Mouse (Mus musculus) MEL (cell line): ENCODE data around the gene Osbp2. TPM values are rescaled to one million over a fixed set of nuclear protein-coding genes. Genes with fewer than 3 reads are reported as not detected.

Source experiments
- DNase-seq: peaks from one replicate; pipeline ENCODE4 v3.0.0; 2011; ENCODE audit warnings: low read depth, low spot score
- H3K27ac ChIP-seq: 2 replicates; pipeline ENCODE4 v1.5.1; 2012; ENCODE audit warnings: low read depth, mild to moderate bottlenecking, control low read depth, low read length, moderate library complexity; ENCODE audit not compliant: control insufficient read depth
- H3K27me3 ChIP-seq, 2 experiments: fragments of 150-350 bp in 1 of 2; sonication (generic) in 1 of 2; 2 replicates each; pipeline ENCODE4 v1.6.1; 2012; ENCODE audit warnings: low read length in 2 of 2, mild to moderate bottlenecking in 2 of 2, improper control_type of control experiment in 1 of 2, moderate library complexity in 1 of 2; ENCODE audit not compliant: insufficient read depth in 2 of 2, control insufficient read depth in 1 of 2
- H3K36me3 ChIP-seq, 2 experiments: 2 replicates each; pipeline ENCODE4 v1.6.1; 2012 to 2014; ENCODE audit warnings: low read length in 2 of 2, improper control_type of control experiment in 1 of 2, inconsistent platforms in 1 of 2, mild to moderate bottlenecking in 1 of 2; ENCODE audit not compliant: insufficient read depth in 2 of 2, control insufficient read depth in 1 of 2
- H3K4me1 ChIP-seq, 2 experiments: fragments of 150-350 bp in 1 of 2; sonication (generic) in 1 of 2; 2 replicates each; pipeline ENCODE4 v1.6.1; 2012; ENCODE audit warnings: low read length in 2 of 2, improper control_type of control experiment in 1 of 2, mild to moderate bottlenecking in 1 of 2; ENCODE audit not compliant: insufficient read depth in 2 of 2, control insufficient read depth in 1 of 2
- H3K4me3 ChIP-seq, 2 experiments: fragments of 150-350 bp in 1 of 2; sonication (generic) in 1 of 2; 2 replicates each; pipeline ENCODE4 v1.5.1; 2012; ENCODE audit warnings: low read depth in 2 of 2, low read length in 2 of 2, mild to moderate bottlenecking in 2 of 2, moderate library complexity in 2 of 2, control low read depth in 1 of 2, improper control_type of control experiment in 1 of 2; ENCODE audit not compliant: control insufficient read depth in 1 of 2, insufficient read depth in 1 of 2
- H3K79me2 ChIP-seq: 2 replicates; pipeline ENCODE4 v1.6.1; 2012; ENCODE audit warnings: mild to moderate bottlenecking, low read length, moderate library complexity; ENCODE audit not compliant: control insufficient read depth, poor library complexity, insufficient read depth
- H3K9ac ChIP-seq: 2 replicates; pipeline ENCODE4 v1.6.1; 2012; ENCODE audit warnings: low read depth, mild to moderate bottlenecking, control low read depth, low read length, moderate library complexity; ENCODE audit not compliant: control insufficient read depth, poor library complexity, severe bottlenecking
- H3K9me3 ChIP-seq: fragments of 150-350 bp; sonication (generic); replicated peaks from 2 replicates; pipeline ENCODE4 v1.6.1; 2012; ENCODE audit warnings: mild to moderate bottlenecking, low read length, improper control_type of control experiment, moderate library complexity; ENCODE audit not compliant: insufficient read depth
- CHD1 ChIP-seq: IDR thresholded peaks from 2 replicates; pipeline ENCODE4 v1.6.1; 2012; ENCODE audit warnings: low read depth, mild to moderate bottlenecking, inconsistent platforms, low read length, improper control_type of control experiment
- EP300 ChIP-seq, 2 experiments: IDR thresholded peaks; 2 replicates each; pipeline ENCODE4 v1.6.1; 2011; ENCODE audit warnings: improper control_type of control experiment in 2 of 2, low read length in 2 of 2, low read depth in 1 of 2, mild to moderate bottlenecking in 1 of 2
- ETS1 ChIP-seq: IDR thresholded peaks from 2 replicates; pipeline ENCODE4 v1.6.1; 2012; ENCODE audit warnings: low read depth, mild to moderate bottlenecking, inconsistent platforms, low read length, improper control_type of control experiment, moderate library complexity
- GATA1 ChIP-seq: IDR thresholded peaks from 2 replicates; pipeline ENCODE4 v1.6.1; 2011; ENCODE audit warnings: low read depth, low read length, improper control_type of control experiment
- HCFC1 ChIP-seq: IDR thresholded peaks from 2 replicates; pipeline ENCODE4 v1.6.1; 2012; ENCODE audit warnings: low read depth, mild to moderate bottlenecking, inconsistent platforms, low read length, improper control_type of control experiment, moderate library complexity
- JUND ChIP-seq: IDR thresholded peaks from 2 replicates; pipeline ENCODE4 v1.6.1; 2011; ENCODE audit warnings: low read depth, mild to moderate bottlenecking, improper control_type of control experiment, low read length
- KAT2A ChIP-seq: conservative IDR thresholded peaks from 2 replicates; pipeline ENCODE4 v1.6.1; 2012; ENCODE audit warnings: low read depth, low read length, improper control_type of control experiment, inconsistent platforms
- MAFK ChIP-seq: IDR thresholded peaks from 2 replicates; pipeline ENCODE4 v1.6.1; 2011; ENCODE audit warnings: low read depth, mild to moderate bottlenecking, low read length, improper control_type of control experiment, borderline replicate concordance
- MAX ChIP-seq: IDR thresholded peaks from 2 replicates; pipeline ENCODE4 v1.6.1; 2011; ENCODE audit warnings: low read length, improper control_type of control experiment
- MAZ ChIP-seq: IDR thresholded peaks from 2 replicates; pipeline ENCODE4 v1.6.1; 2012; ENCODE audit warnings: low read depth, mild to moderate bottlenecking, inconsistent platforms, low read length, improper control_type of control experiment
- MEF2A ChIP-seq: IDR thresholded peaks from 2 replicates; pipeline ENCODE4 v1.6.1; 2014; ENCODE audit warnings: low read depth, mild to moderate bottlenecking, inconsistent platforms, low read length, improper control_type of control experiment; ENCODE audit not compliant: poor library complexity, insufficient replicate concordance, severe bottlenecking; ENCODE audit errors: extremely low read depth
- MYC ChIP-seq: IDR thresholded peaks from 2 replicates; pipeline ENCODE4 v1.6.1; 2011; ENCODE audit warnings: low read depth, mild to moderate bottlenecking, low read length, improper control_type of control experiment, moderate library complexity
- POLR2A ChIP-seq, 2 experiments: IDR thresholded peaks; 2 replicates each; pipeline ENCODE4 v1.6.1; 2011 to 2012; ENCODE audit warnings: low read length in 2 of 2, mild to moderate bottlenecking in 2 of 2, control low read depth in 1 of 2, improper control_type of control experiment in 1 of 2, low read depth in 1 of 2, moderate library complexity in 1 of 2; ENCODE audit not compliant: control insufficient read depth in 1 of 2, insufficient read depth in 1 of 2, poor library complexity in 1 of 2
- POLR2AphosphoS2 ChIP-seq: IDR thresholded peaks from 2 replicates; pipeline ENCODE4 v1.6.1; 2011; ENCODE audit warnings: low read length, improper control_type of control experiment
- POLR2AphosphoS5 ChIP-seq: IDR thresholded peaks from 2 replicates; pipeline ENCODE4 v1.6.1; 2012; ENCODE audit warnings: low read depth, borderline replicate concordance, mild to moderate bottlenecking, inconsistent platforms, low read length, moderate library complexity, mixed read lengths
- RAD21 ChIP-seq: IDR thresholded peaks from 2 replicates; pipeline ENCODE4 v1.6.1; 2011; ENCODE audit warnings: mild to moderate bottlenecking, low read depth, low read length, improper control_type of control experiment
- SIN3A ChIP-seq: IDR thresholded peaks from 2 replicates; pipeline ENCODE4 v1.6.1; 2012; ENCODE audit warnings: low read length, improper control_type of control experiment, inconsistent platforms
- UBTF ChIP-seq: IDR thresholded peaks from 2 replicates; pipeline ENCODE4 v1.6.1; 2012; ENCODE audit warnings: low read depth, mild to moderate bottlenecking, inconsistent platforms, low read length, improper control_type of control experiment, moderate library complexity, borderline replicate concordance; ENCODE audit not compliant: insufficient read depth
- USF1 ChIP-seq: IDR thresholded peaks from 2 replicates; pipeline ENCODE4 v1.6.1; 2014; ENCODE audit warnings: low read depth, mild to moderate bottlenecking, inconsistent platforms, low read length, improper control_type of control experiment, moderate library complexity
- USF2 ChIP-seq, 2 experiments: IDR thresholded peaks; 2 replicates each; pipeline ENCODE4 v1.6.1; 2011 to 2012; ENCODE audit warnings: improper control_type of control experiment in 2 of 2, low read length in 2 of 2, borderline replicate concordance in 1 of 2, inconsistent platforms in 1 of 2, low read depth in 1 of 2, mild to moderate bottlenecking in 1 of 2; ENCODE audit not compliant: insufficient read depth in 1 of 2
- ZC3H11A ChIP-seq: IDR thresholded peaks from 2 replicates; pipeline ENCODE4 v1.6.1; 2012; ENCODE audit warnings: low read depth, mild to moderate bottlenecking, inconsistent platforms, low read length, improper control_type of control experiment
- ZNF384 ChIP-seq: IDR thresholded peaks from 2 replicates; pipeline ENCODE4 v1.6.1; 2012; ENCODE audit warnings: low read depth, mild to moderate bottlenecking, inconsistent platforms, low read length, improper control_type of control experiment
- polyA plus RNA-seq, 2 experiments: library from polyadenylated mRNA; stranded (reverse) in 1 of 2; unstranded in 1 of 2; fragments of >175 nt in 1 of 2; fragments of >200 nt in 1 of 2; gene quantifications; 2 replicates each; pipeline versions ENCODE4 v1.2.1 to v1.2.4; 2012; ENCODE audit warnings: low replicate concordance in 2 of 2, low read depth in 1 of 2; ENCODE audit not compliant: insufficient read length in 2 of 2, insufficient read depth in 1 of 2, missing spikeins in 1 of 2
- total RNA-seq: library from RNA; depleted of rRNA; stranded (reverse); fragments of 300-350 nt; gene quantifications from 2 replicates; pipeline ENCODE4 v1.2.3, GENCODE M21; 2012

Gene Osbp2
- total and polyA plus RNA-seq, 3 experiments = 0.04 TPM; not detected in 2

- no peak for TF ChIP-seq SIN3A
- TF ChIP-seq ZC3H11A = no peak
- no peak for TF ChIP-seq POLR2AphosphoS2
- TF ChIP-seq UBTF = no peak
- TF ChIP-seq MAZ = no peak
- TF ChIP-seq GATA1 = no peak
- TF ChIP-seq MAFK = no peak
- TF ChIP-seq EP300 (IDR thresholded peaks at IDR 0.05; ENCODE audit: low read depth in 1 of 2, low read length in 2 of 2) = no peak
- no peak for TF ChIP-seq MEF2A
- no peak for TF ChIP-seq JUND
- TF ChIP-seq RAD21 = no peak
- TF ChIP-seq USF2 (IDR thresholded peaks at IDR 0.05; ENCODE audit: borderline replicate concordance in 1 of 2, insufficient read depth in 1 of 2, low read depth in 1 of 2, low read length in 2 of 2) = no peak
- no peak for TF ChIP-seq ETS1
- no peak for DNase-seq
- no peak overlapping the region for H3K9ac ChIP-seq
Measured at GRCm38 (mm10) chr11:3704404-3704803, 159.3 kb downstream of the Osbp2 start.

GRCm38 (mm10) chr11:3703089-3703992 lies 160.4 kb downstream of the Osbp2 start:
- no peak overlapping the region for H3K27ac ChIP-seq
- H3K4me3 ChIP-seq = no peak overlapping the region
- DNase-seq = no peak
- no peaks in the 10 kb centered on the region for H3K27me3 ChIP-seq
- H3K9ac ChIP-seq = no peak overlapping the region
- no peaks in the 10 kb centered on the region for H3K4me1 ChIP-seq
- no peaks in the 10 kb centered on the region for H3K9me3 ChIP-seq
- no peak for TF ChIP-seq POLR2AphosphoS2
- TF ChIP-seq GATA1 = no peak
- TF ChIP-seq JUND = no peak
- no peak for TF ChIP-seq HCFC1
- TF ChIP-seq MYC = no peak
- TF ChIP-seq ZC3H11A = no peak
- no peak for TF ChIP-seq POLR2A (IDR thresholded peaks at IDR 0.05; ENCODE audit: control insufficient read depth in 1 of 2, insufficient read depth in 1 of 2, low read depth in 1 of 2, low read length in 2 of 2, poor library complexity in 1 of 2)
- TF ChIP-seq CHD1 = no peak
- TF ChIP-seq RAD21 = no peak
- TF ChIP-seq KAT2A = no peak
- TF ChIP-seq ZNF384 = no peak
- TF ChIP-seq MAX = no peak
- TF ChIP-seq ETS1 = no peak
- no peak for TF ChIP-seq USF1
- TF ChIP-seq POLR2AphosphoS5 = no peak
- H3K36me3 ChIP-seq = no peaks in the 10 kb centered on the region
- no peaks in the 10 kb centered on the region for H3K79me2 ChIP-seq

More at GRCm38 (mm10) chr11:3704404-3704803, 159.3 kb downstream of the Osbp2 start:
- Histone ChIP-seq H3K4me3 (no peak overlapping the region), H3K4me1 (no peaks in the 10 kb centered on the region), H3K27ac (no peak overlapping the region), H3K79me2 (no peaks in the 10 kb centered on the region), H3K27me3 (no peaks in the 10 kb centered on the region), H3K36me3 (no peaks in the 10 kb centered on the region), H3K9me3 (no peaks in the 10 kb centered on the region)
